ENCODE assay signal across 27 mouse cellular contexts in genomic region chr15:87958866-87959265, GRCm38 (mm10).
"Had no signal": no experiment of that assay in that cellular context is flagged by ENCODE, and none has a peak within 500 bp of the region (broad histone marks: within the 10 kb centered on the region; RNA-seq: fewer than 3 reads in every experiment).

No protein-coding gene starts in this region.

- ATAC-seq: forebrain, embryonic 13.5 days; forebrain, embryonic 14.5 days; forebrain, embryonic 15.5 days; forebrain, embryonic 16.5 days; forebrain, postnatal 0 days had no signal

- H3K27me3 ChIP-seq: embryonic facial prominence, embryonic 12.5 days; embryonic facial prominence, embryonic 13.5 days; embryonic facial prominence, embryonic 15.5 days; forebrain, embryonic 13.5 days; forebrain, embryonic 15.5 days had no signal

- H3K4me1 ChIP-seq: embryonic facial prominence, embryonic 12.5 days; embryonic facial prominence, embryonic 13.5 days; embryonic facial prominence, embryonic 15.5 days; forebrain, embryonic 10.5 days; forebrain, embryonic 12.5 days; forebrain, embryonic 13.5 days; forebrain, embryonic 15.5 days had no signal

- H3K9ac ChIP-seq: embryonic facial prominence, embryonic 12.5 days; embryonic facial prominence, embryonic 13.5 days; embryonic facial prominence, embryonic 15.5 days; forebrain, embryonic 12.5 days; forebrain, embryonic 13.5 days; forebrain, embryonic 15.5 days; forebrain, postnatal 0 days had no signal

- H3K4me2 ChIP-seq: embryonic facial prominence, embryonic 12.5 days; embryonic facial prominence, embryonic 13.5 days; embryonic facial prominence, embryonic 15.5 days; forebrain, embryonic 12.5 days; forebrain, embryonic 13.5 days; forebrain, embryonic 15.5 days had no signal

- H3K9me3 ChIP-seq: embryonic facial prominence, embryonic 10.5 days; embryonic facial prominence, embryonic 12.5 days; embryonic facial prominence, embryonic 13.5 days; embryonic facial prominence, embryonic 15.5 days; forebrain, embryonic 10.5 days; forebrain, embryonic 12.5 days; forebrain, embryonic 13.5 days; forebrain, embryonic 15.5 days had no signal

- H3K27ac ChIP-seq: embryonic facial prominence, embryonic 10.5 days; embryonic facial prominence, embryonic 12.5 days; embryonic facial prominence, embryonic 13.5 days; embryonic facial prominence, embryonic 15.5 days; forebrain, embryonic 10.5 days; forebrain, embryonic 12.5 days; forebrain, embryonic 13.5 days; forebrain, embryonic 15.5 days; gastrocnemius, adult 2 months had no signal

- H3K4me3 ChIP-seq: embryonic facial prominence, embryonic 10.5 days; embryonic facial prominence, embryonic 12.5 days; embryonic facial prominence, embryonic 13.5 days; embryonic facial prominence, embryonic 15.5 days; erythroblast, embryonic 14.5 days; forebrain, embryonic 10.5 days; forebrain, embryonic 12.5 days; forebrain, embryonic 13.5 days; forebrain, embryonic 15.5 days; gastrocnemius, adult 2 months had no signal

- DNase-seq: cerebellum, adult 2 months; cerebellum, adult 8-10 months; cerebellum, adult 9-10 months; cerebellum, adult 9-11 months; cerebellum, postnatal 10 days; cerebellum, postnatal 14 days; cerebellum, postnatal 25 days; cerebellum, postnatal 36 days; embryo, embryonic 11 days; forebrain, postnatal 0 days; gastrocnemius, adult 2 months; gastrocnemius, postnatal 10 days; gastrocnemius, postnatal 14 days; gastrocnemius, postnatal 25 days; gastrocnemius, postnatal 36 days; heart, adult 18-20 months had no signal

- H3K36me3 ChIP-seq: embryonic facial prominence, embryonic 10.5 days; embryonic facial prominence, embryonic 12.5 days; embryonic facial prominence, embryonic 13.5 days; embryonic facial prominence, embryonic 15.5 days; forebrain, embryonic 10.5 days; forebrain, embryonic 12.5 days; forebrain, embryonic 15.5 days had no signal
